Mouse (Mus musculus): ENCODE measurements around the gene Krt4. TPM values are rescaled to one million over a fixed set of nuclear protein-coding genes. Genes with fewer than 3 reads are reported as not detected.

Krt4 gene
- 557 and 616 TPM in 2 replicates for polyA plus RNA-seq (2015; fragmentation: Nextera tagmentation; extraction: Ambion mirVana)

GRCm38 (mm10) chr15:101924635-101925034 lies at the start of gene Krt4:
Krt4 (minus strand) TSS chr15:101924735.
- H3K27ac ChIP-seq = no peak within 1 kb of the TSS
- ATAC-seq (ENCODE audit: insufficient number of reproducible peaks, low FRiP score, low TSS enrichment, low read depth) = no peak
- no peak within 1 kb of the TSS for H3K4me2 ChIP-seq
- no peaks in the 10 kb centered on the region for H3K9me3 ChIP-seq
- H3K4me3 ChIP-seq = no peak within 1 kb of the TSS
- peaks cover 6% of the 10 kb centered on the region for H3K4me1 ChIP-seq
- WGBS = 71% methylated on average over 11 of the region's 11 CpGs
- no peaks in the 10 kb centered on the region for H3K36me3 ChIP-seq
- peaks cover under 1% of the 10 kb centered on the region; the same call in 1 of the 2 replicates for H3K27me3 ChIP-seq
- no peak within 1 kb of the TSS for H3K9ac ChIP-seq

- Histone ChIP-seq H3K36me3 (no peaks in the 10 kb centered on the region), H3K9ac (no peak overlapping the region), H3K27me3 (no peaks in the 10 kb centered on the region), H3K4me1 (peaks cover 51% of the 10 kb centered on the region), H3K4me2 (no peak overlapping the region), H3K27ac (peak overlapping the region; percentile 89), H3K9me3 (no peaks in the 10 kb centered on the region), H3K4me3 (no peak overlapping the region)
- no peak for ATAC-seq (ENCODE audit: insufficient number of reproducible peaks, low FRiP score, low TSS enrichment, low read depth)
- 13% methylated on average over 15 of the region's 15 CpGs for WGBS
Observed at GRCm38 (mm10) chr15:101973414-101974077, 49.0 kb upstream of the Krt4 start.

GRCm38 (mm10) chr15:101970536-101970935 lies 46.0 kb upstream of the Krt4 start:
- no peak overlapping the region for H3K9ac ChIP-seq
- peaks cover 26% of the 10 kb centered on the region for H3K4me1 ChIP-seq
- no peak overlapping the region for H3K4me3 ChIP-seq
- H3K27me3 ChIP-seq = no peaks in the 10 kb centered on the region
- no peak overlapping the region for H3K4me2 ChIP-seq
- H3K36me3 ChIP-seq = no peaks in the 10 kb centered on the region
- no peak for ATAC-seq (ENCODE audit: insufficient number of reproducible peaks, low FRiP score, low TSS enrichment, low read depth)
- no peaks in the 10 kb centered on the region for H3K9me3 ChIP-seq
- WGBS = 8% methylated on average over 3 of the region's 6 CpGs
- no peak overlapping the region for H3K27ac ChIP-seq

GRCm38 (mm10) chr15:101966808-101967207 lies 42.3 kb upstream of the Krt4 start:
- Histone ChIP-seq H3K27ac (peak overlapping the region; percentile 38; the same call in 1 of the 2 replicates), H3K4me1 (0 out of 2 replicates have a peak, but pooled peaks cover 4% of the 10 kb centered on the region), H3K4me3 (no peak overlapping the region), H3K4me2 (no peak overlapping the region), H3K9me3 (no peaks in the 10 kb centered on the region), H3K27me3 (no peaks in the 10 kb centered on the region), H3K36me3 (no peaks in the 10 kb centered on the region), H3K9ac (no peak overlapping the region)
- 72% methylated on average over 8 of the region's 8 CpGs for WGBS
- no peak for ATAC-seq (ENCODE audit: insufficient number of reproducible peaks, low FRiP score, low TSS enrichment, low read depth)

- Histone ChIP-seq H3K9ac (no peak overlapping the region), H3K9me3 (no peaks in the 10 kb centered on the region), H3K27me3 (no peaks in the 10 kb centered on the region), H3K4me1 (no peaks in the 10 kb centered on the region), H3K4me3 (no peak overlapping the region), H3K27ac (no peak overlapping the region), H3K4me2 (no peak overlapping the region), H3K36me3 (no peaks in the 10 kb centered on the region)
- 92% methylated on average over 3 of the region's 3 CpGs for WGBS
- ATAC-seq (ENCODE audit: insufficient number of reproducible peaks, low FRiP score, low TSS enrichment, low read depth) = no peak
Observed at GRCm38 (mm10) chr15:101958891-101959290, 34.4 kb upstream of the Krt4 start.

GRCm38 (mm10) chr15:101954187-101954586 lies 29.7 kb upstream of the Krt4 start, which contains the start of gene Krt78:
Krt78 (minus strand) TSS chr15:101954287.
- no peak within 1 kb of the TSS for H3K4me3 ChIP-seq
- H3K4me1 ChIP-seq = no peaks in the 10 kb centered on the region
- H3K4me2 ChIP-seq = no peak within 1 kb of the TSS
- no peaks in the 10 kb centered on the region for H3K27me3 ChIP-seq
- H3K27ac ChIP-seq = no peak within 1 kb of the TSS
- H3K9me3 ChIP-seq = no peaks in the 10 kb centered on the region
- H3K9ac ChIP-seq = no peak within 1 kb of the TSS
- ATAC-seq (ENCODE audit: insufficient number of reproducible peaks, low FRiP score, low TSS enrichment, low read depth) = no peak
- H3K36me3 ChIP-seq = no peaks in the 10 kb centered on the region
- 79% methylated on average over 9 of the region's 9 CpGs for WGBS

GRCm38 (mm10) chr15:101952733-101953474 lies 28.4 kb upstream of the Krt4 start:
- no peaks in the 10 kb centered on the region for H3K27me3 ChIP-seq
- no peaks in the 10 kb centered on the region for H3K9me3 ChIP-seq
- H3K4me3 ChIP-seq = no peak overlapping the region
- WGBS = 79% methylated on average over 7 of the region's 7 CpGs
- no peak overlapping the region for H3K27ac ChIP-seq
- H3K9ac ChIP-seq = no peak overlapping the region
- H3K4me2 ChIP-seq = no peak overlapping the region
- H3K36me3 ChIP-seq = no peaks in the 10 kb centered on the region
- no peak for ATAC-seq (ENCODE audit: insufficient number of reproducible peaks, low FRiP score, low TSS enrichment, low read depth)
- no peaks in the 10 kb centered on the region for H3K4me1 ChIP-seq

- peaks cover 19% of the 10 kb centered on the region for H3K4me1 ChIP-seq
- H3K27me3 ChIP-seq = no peaks in the 10 kb centered on the region
- no peak overlapping the region for H3K9ac ChIP-seq
- WGBS = 81% methylated on average over 1 of the region's 1 CpGs
- no peak overlapping the region for H3K4me3 ChIP-seq
- H3K27ac ChIP-seq = 0 out of 2 replicates have a peak overlapping the region, but pooled peaks have one; percentile 7
- H3K4me2 ChIP-seq = no peak overlapping the region
- ATAC-seq (ENCODE audit: insufficient number of reproducible peaks, low FRiP score, low TSS enrichment, low read depth) = no peak; the same call in 1 of the 2 replicates
- H3K36me3 ChIP-seq = no peaks in the 10 kb centered on the region
- H3K9me3 ChIP-seq = no peaks in the 10 kb centered on the region
Observed at GRCm38 (mm10) chr15:101945430-101945829, 20.9 kb upstream of the Krt4 start.

- Histone ChIP-seq H3K27ac (peak overlapping the region; percentile 65; the same call in 1 of the 2 replicates), H3K9me3 (no peaks in the 10 kb centered on the region)
- 51% methylated on average over 8 of the region's 8 CpGs for WGBS
Observed at GRCm38 (mm10) chr15:101941948-101942347, 17.4 kb upstream of the Krt4 start.

GRCm38 (mm10) chr15:101940274-101940829 lies 15.8 kb upstream of the Krt4 start, which contains the start of gene Krt79:
Krt79 (minus strand) TSS chr15:101940324.
- no peaks in the 10 kb centered on the region for H3K36me3 ChIP-seq
- peak; percentile 47; the same call in 1 of the 2 replicates for ATAC-seq (ENCODE audit: insufficient number of reproducible peaks, low FRiP score, low TSS enrichment, low read depth)
- WGBS = 63% methylated on average over 5 of the region's 6 CpGs
- H3K9ac ChIP-seq = no peak within 1 kb of the TSS
- H3K4me1 ChIP-seq = peaks cover 30% of the 10 kb centered on the region
- H3K4me2 ChIP-seq = no peak within 1 kb of the TSS
- H3K4me3 ChIP-seq = no peak within 1 kb of the TSS
- H3K27me3 ChIP-seq = no peaks in the 10 kb centered on the region
- no peak within 1 kb of the TSS for H3K27ac ChIP-seq
- no peaks in the 10 kb centered on the region for H3K9me3 ChIP-seq

More at GRCm38 (mm10) chr15:101941948-101942347, 17.4 kb upstream of the Krt4 start:
- Histone ChIP-seq H3K27me3 (no peaks in the 10 kb centered on the region), H3K4me2 (no peak overlapping the region), H3K4me1 (peaks cover 33% of the 10 kb centered on the region), H3K4me3 (no peak overlapping the region), H3K9ac (no peak overlapping the region), H3K36me3 (no peaks in the 10 kb centered on the region)
- ATAC-seq (ENCODE audit: insufficient number of reproducible peaks, low FRiP score, low TSS enrichment, low read depth) = no peak

- Histone ChIP-seq H3K4me2 (no peak overlapping the region), H3K4me1 (peaks cover 26% of the 10 kb centered on the region), H3K27me3 (no peaks in the 10 kb centered on the region), H3K36me3 (no peaks in the 10 kb centered on the region), H3K4me3 (no peak overlapping the region), H3K9ac (no peak overlapping the region), H3K9me3 (no peaks in the 10 kb centered on the region), H3K27ac (0 out of 2 replicates have a peak overlapping the region, but pooled peaks have one; percentile 17)
- WGBS = 67% methylated on average over 9 of the region's 9 CpGs
- no peak for ATAC-seq (ENCODE audit: insufficient number of reproducible peaks, low FRiP score, low TSS enrichment, low read depth)
Observed at GRCm38 (mm10) chr15:101938600-101939308, 14.2 kb upstream of the Krt4 start.
